Mouse (Mus musculus): Measurements from ENCODE around the gene Olfr366. TPM values are rescaled to one million over a fixed set of nuclear protein-coding genes. Genes with fewer than 3 reads are reported as not detected.

Olfr366 gene
- polyA plus RNA-seq (2021; fragmentation: Nextera tagmentation) = not detected in 2 replicates
- long read RNA-seq, experiment 1 = 0 reads
- long read RNA-seq, experiment 2 = 0 reads

DNA sequence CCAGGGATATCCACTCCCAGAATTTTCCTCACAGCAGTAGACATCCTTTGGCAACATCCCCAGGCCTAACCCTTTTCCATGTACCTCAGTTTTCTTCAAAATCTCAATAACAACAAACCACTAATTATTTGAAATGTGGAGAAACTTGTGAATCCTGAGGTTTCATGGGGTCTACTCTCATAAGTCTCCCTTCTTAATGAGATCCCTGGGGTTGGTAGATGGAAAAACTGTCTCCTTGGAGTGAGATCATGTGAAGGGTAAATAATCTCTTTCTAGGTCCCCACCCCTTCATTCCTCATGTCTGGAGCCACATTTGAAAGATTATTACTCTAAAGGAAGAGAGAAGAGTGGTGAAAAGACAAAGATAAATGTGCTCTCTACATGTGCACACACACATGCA lies at the start of gene Olfr366:
Gene Olfr366 (plus strand): TSS at position 301 of the 400 bp plus-strand sequence.

GRCm38 (mm10) chr2:37187898-37188297 lies 23.5 kb upstream of the Olfr366 start, which contains the start of gene Olfr365:
Gene Olfr365 (plus strand): TSS chr2:37188198.

Other genes starting within 250 kb of the Olfr366 start
- gene Olfr357, start 217.7 kb upstream of the Olfr366 start, polyA plus RNA-seq (2021; fragmentation: Nextera tagmentation) = not detected in 2 replicates
- gene Olfr358, start 202.2 kb upstream of the Olfr366 start, polyA plus RNA-seq (2021; fragmentation: Nextera tagmentation) = not detected in 2 replicates
- not detected in 2 replicates for gene Olfr360, start 145.8 kb upstream of the Olfr366 start, polyA plus RNA-seq (2021; fragmentation: Nextera tagmentation)
- gene Olfr361, start 122.3 kb upstream of the Olfr366 start, polyA plus RNA-seq (2021; fragmentation: Nextera tagmentation) = not detected in 2 replicates
- not detected in 2 replicates for gene Olfr362, start 93.7 kb upstream of the Olfr366 start, polyA plus RNA-seq (2021; fragmentation: Nextera tagmentation)
- gene Olfr364-ps1, start 72.3 kb upstream of the Olfr366 start, polyA plus RNA-seq (2021; fragmentation: Nextera tagmentation) = not detected in 2 replicates
- not detected in 2 replicates for gene Olfr365, start 23.4 kb upstream of the Olfr366 start, polyA plus RNA-seq (2021; fragmentation: Nextera tagmentation)
- gene Olfr368, start 114.9 kb downstream of the Olfr366 start, polyA plus RNA-seq (2021; fragmentation: Nextera tagmentation) = not detected in 2 replicates
- 14.2 and 17.3 TPM in 2 replicates for gene Pdcl, start 147.8 kb downstream of the Olfr366 start, polyA plus RNA-seq (2021; fragmentation: Nextera tagmentation)
- 6.5 and 12.5 TPM in 2 replicates for gene Rc3h2, start 211.3 kb downstream of the Olfr366 start, polyA plus RNA-seq (2021; fragmentation: Nextera tagmentation)
- 2.7 and 2.9 TPM in 2 replicates for gene Zbtb26, start 231.6 kb downstream of the Olfr366 start, polyA plus RNA-seq (2021; fragmentation: Nextera tagmentation)
- gene Zbtb6, start 231.6 kb downstream of the Olfr366 start, polyA plus RNA-seq (2021; fragmentation: Nextera tagmentation) = 2.1 and 3.7 TPM in 2 replicates
- 14.2 and 24.8 TPM in 2 replicates for gene Rabgap1, start 231.7 kb downstream of the Olfr366 start, polyA plus RNA-seq (2021; fragmentation: Nextera tagmentation)